Mouse (Mus musculus) liver, embryonic 11.5 days (tissue): Measurements from ENCODE around the gene Actn3. TPM values are rescaled to one million over a fixed set of nuclear protein-coding genes. Genes with fewer than 3 reads are reported as not detected.
A peak's percentile ranks its signal among the peaks of the same experiment; 100 is the strongest.
"Not testable (repeated sequence)": the region's sequence is repeated elsewhere in the genome, so short reads cannot be mapped to it uniquely, and the experiment has no call there.

Experiments
- ATAC-seq: fragments of 200-750 bp; cut with Nextera tagmentation; replicated peaks from 2 replicates; pipeline ENCODE4 v1.8.0; 2017; ENCODE audit warnings: moderate number of reproducible peaks, mild to moderate bottlenecking, moderate TSS enrichment, moderate library complexity; ENCODE audit not compliant: low FRiP score
- DNase-seq: peaks from one replicate; pipeline ENCODE4 v3.0.0-alpha.2; 2017; ENCODE audit warnings: low spot score
- H3K27ac ChIP-seq: fragments of 300-500 bp; sonication (generic); 2 replicates; pipeline ENCODE4 v1.5.1; 2014; ENCODE audit warnings: mild to moderate bottlenecking, low read depth, low read length, control low read depth
- H3K27me3 ChIP-seq: fragments of 300-500 bp; sonication (generic); replicated peaks from 2 replicates; pipeline ENCODE4 v1.6.1; 2014; ENCODE audit warnings: low read length, mixed read lengths; ENCODE audit not compliant: control insufficient read depth, insufficient read depth
- H3K36me3 ChIP-seq: fragments of 300-500 bp; sonication (generic); 2 replicates; pipeline ENCODE4 v1.6.1; 2014; ENCODE audit warnings: mild to moderate bottlenecking, low read length, moderate library complexity, mixed read lengths; ENCODE audit not compliant: control insufficient read depth, insufficient read depth
- H3K4me1 ChIP-seq: fragments of 300-500 bp; sonication (generic); replicated peaks from 2 replicates; pipeline ENCODE4 v1.6.1; 2014; ENCODE audit warnings: low read length, mixed read lengths; ENCODE audit not compliant: control insufficient read depth, insufficient read depth
- H3K4me2 ChIP-seq: fragments of 300-500 bp; sonication (generic); 2 replicates; pipeline ENCODE4 v1.6.1; 2014; ENCODE audit warnings: mild to moderate bottlenecking, control low read depth, moderate library complexity
- H3K4me3 ChIP-seq: fragments of 300-500 bp; sonication (generic); 2 replicates; pipeline ENCODE4 v1.5.1; 2014; ENCODE audit warnings: low read depth, low read length, control low read depth
- H3K9ac ChIP-seq: fragments of 300-500 bp; sonication (generic); 2 replicates; pipeline ENCODE4 v1.6.1; 2014; ENCODE audit warnings: low read depth, low read length, control low read depth
- H3K9me3 ChIP-seq: fragments of 300-500 bp; sonication (generic); 2 replicates; pipeline ENCODE4 v1.6.1; 2016; ENCODE audit warnings: low read length, inconsistent platforms, mixed read lengths; ENCODE audit not compliant: control insufficient read depth
- WGBS: fragments of 180-500 bp; shearing (Covaris S2); extraction: QIAGEN DNeasy Blood & Tissue Kit; methylation state at CpG from one replicate; pipeline ENCODE4 v1.1.7; 2014; 5-methylcytosine and 5-hydroxymethylcytosine counted together
- polyA plus RNA-seq: library from polyadenylated mRNA; unstranded; fragments of >200 nt; fragmentation: Nextera tagmentation; extraction: Ambion mirVana; gene quantifications from 2 replicates; pipeline ENCODE4 v1.2.1, GENCODE M21; 2014

Gene Actn3
- polyA plus RNA-seq, 1 experiment from 2014 or later: 2.1 TPM

GRCm38 (mm10) chr19:4836096-4836495 is 41.6 kb downstream of the Actn3 start:
- H3K4me1 ChIP-seq: peaks cover 14% of the 10 kb centered on the region

GRCm38 (mm10) chr19:4833977-4834376 is 43.7 kb downstream of the Actn3 start:
- H3K4me3 ChIP-seq: no peak overlapping the region
- no peaks in the 10 kb centered on the region for H3K9me3 ChIP-seq
- H3K27ac ChIP-seq: no peak overlapping the region
- no peak overlapping the region for H3K4me2 ChIP-seq
- no peak for ATAC-seq
- no peaks in the 10 kb centered on the region for H3K27me3 ChIP-seq
- peaks cover 10% of the 10 kb centered on the region for H3K4me1 ChIP-seq
- no peak overlapping the region for H3K9ac ChIP-seq
- H3K36me3 ChIP-seq: 0 out of 2 replicates have a peak, but pooled peaks cover 2% of the 10 kb centered on the region
- WGBS: 83% methylated on average over 8 of the region's 8 CpGs
- no peak for DNase-seq

More at GRCm38 (mm10) chr19:4836096-4836495, 41.6 kb downstream of the Actn3 start:
- DNase-seq (no peak), ATAC-seq (no peak)
- WGBS: 84% methylated on average over 2 of the region's 2 CpGs
- H3K9ac ChIP-seq: no peak overlapping the region
- H3K27ac ChIP-seq: no peak overlapping the region
- H3K4me3 ChIP-seq: no peak overlapping the region
- no peak overlapping the region for H3K4me2 ChIP-seq
- 0 out of 2 replicates have a peak, but pooled peaks cover 2% of the 10 kb centered on the region for H3K36me3 ChIP-seq
- H3K27me3 ChIP-seq: peaks cover 14% of the 10 kb centered on the region
- H3K9me3 ChIP-seq: no peaks in the 10 kb centered on the region

- Histone ChIP-seq H3K27me3 (no peaks in the 10 kb centered on the region), H3K9me3 (no peaks in the 10 kb centered on the region), H3K4me3 (no peak overlapping the region), H3K27ac (no peak overlapping the region), H3K9ac (no peak overlapping the region), H3K4me1 (no peaks in the 10 kb centered on the region), H3K36me3 (peaks cover 7% of the 10 kb centered on the region), H3K4me2 (no peak overlapping the region)
- 76% methylated on average over 7 of the region's 7 CpGs for whole genome bisulfite sequencing
- DNase-seq (no peak), ATAC-seq (no peak)
These were observed 48.6 kb downstream of the Actn3 start for GRCm38 (mm10) chr19:4829156-4829555.

GRCm38 (mm10) chr19:4828444-4829114 is 49.1 kb downstream of the Actn3 start:
- Histone ChIP-seq H3K9me3 (no peaks in the 10 kb centered on the region), H3K4me2 (no peak overlapping the region), H3K4me1 (no peaks in the 10 kb centered on the region), H3K27ac (no peak overlapping the region), H3K27me3 (no peaks in the 10 kb centered on the region), H3K4me3 (no peak overlapping the region), H3K36me3 (peaks cover 7% of the 10 kb centered on the region), H3K9ac (no peak overlapping the region)
- ATAC-seq: no peak
- 67% methylated on average over 16 of the region's 16 CpGs for WGBS
- DNase-seq: no peak

GRCm38 (mm10) chr19:4820678-4821303 is 56.9 kb downstream of the Actn3 start:
- no peak for DNase-seq
- Histone ChIP-seq H3K9me3 (no peaks in the 10 kb centered on the region), H3K4me2 (no peak overlapping the region), H3K27me3 (no peaks in the 10 kb centered on the region), H3K4me1 (no peaks in the 10 kb centered on the region), H3K4me3 (no peak overlapping the region), H3K9ac (no peak overlapping the region), H3K27ac (no peak overlapping the region), H3K36me3 (peaks cover 5% of the 10 kb centered on the region)
- 77% methylated on average over 5 of the region's 5 CpGs for WGBS
- ATAC-seq: no peak

GRCm38 (mm10) chr19:4817182-4817835 is 60.4 kb downstream of the Actn3 start:
- 63% methylated on average over 1 of the region's 1 CpGs for WGBS
- ATAC-seq: no peak

GRCm38 (mm10) chr19:4813015-4813414 is 64.7 kb downstream of the Actn3 start:
- DNase-seq (no peak), ATAC-seq (no peak)
- no peak overlapping the region for H3K27ac ChIP-seq
- H3K4me2 ChIP-seq: no peak overlapping the region
- WGBS: 74% methylated on average over 6 of the region's 6 CpGs
- H3K9me3 ChIP-seq: 0 out of 2 replicates have a peak, but pooled peaks cover 2% of the 10 kb centered on the region
- H3K36me3 ChIP-seq: no peaks in the 10 kb centered on the region
- peaks cover 16% of the 10 kb centered on the region for H3K4me1 ChIP-seq
- H3K4me3 ChIP-seq: no peak overlapping the region
- H3K27me3 ChIP-seq: no peaks in the 10 kb centered on the region
- H3K9ac ChIP-seq: no peak overlapping the region

More at GRCm38 (mm10) chr19:4817182-4817835, 60.4 kb downstream of the Actn3 start:
- DNase-seq: no peak
- Histone ChIP-seq H3K4me1 (no peaks in the 10 kb centered on the region), H3K9me3 (0 out of 2 replicates have a peak, but pooled peaks cover 2% of the 10 kb centered on the region), H3K27ac (no peak overlapping the region), H3K36me3 (no peaks in the 10 kb centered on the region), H3K4me2 (no peak overlapping the region), H3K4me3 (no peak overlapping the region), H3K9ac (no peak overlapping the region), H3K27me3 (no peaks in the 10 kb centered on the region)

- peak overlapping the region; percentile 74 for H3K9ac ChIP-seq
- WGBS: 71% methylated on average over 8 of the region's 8 CpGs
- H3K9me3 ChIP-seq, ATAC-seq, DNase-seq, H3K36me3 ChIP-seq, H3K27me3 ChIP-seq: not testable (repeated sequence)
- H3K4me1 ChIP-seq: peaks cover 19% of the 10 kb centered on the region
- H3K27ac ChIP-seq: peak overlapping the region; percentile 75
- H3K4me3 ChIP-seq: peak overlapping the region; percentile 93
- peak overlapping the region; percentile 71 for H3K4me2 ChIP-seq
These were observed 65.3 kb downstream of the Actn3 start for GRCm38 (mm10) chr19:4812334-4812949.
